Mouse (Mus musculus): Measurements from ENCODE around the gene Slc16a10.

Gene Slc16a10

GRCm38 (mm10) chr10:40108992-40109391, 33.1 kb downstream of the Slc16a10 start:
- DNase-seq (ENCODE audit: low spot score): no peak

GRCm38 (mm10) chr10:40107995-40108394, 34.1 kb downstream of the Slc16a10 start:
- DNase-seq (ENCODE audit: low spot score): no peak

GRCm38 (mm10) chr10:40105174-40105573, 36.9 kb downstream of the Slc16a10 start:
- no peak for DNase-seq (ENCODE audit: low spot score)

GRCm38 (mm10) chr10:40103790-40104189, 38.3 kb downstream of the Slc16a10 start:
- DNase-seq (ENCODE audit: low spot score): no peak

GRCm38 (mm10) chr10:40102986-40103385, 39.1 kb downstream of the Slc16a10 start:
- no peak for DNase-seq (ENCODE audit: low spot score)

GRCm38 (mm10) chr10:40102166-40102565, 39.9 kb downstream of the Slc16a10 start:
- no peak for DNase-seq (ENCODE audit: low spot score)

GRCm38 (mm10) chr10:40098441-40098840, 43.6 kb downstream of the Slc16a10 start:
- no peak for DNase-seq (ENCODE audit: low spot score)

GRCm38 (mm10) chr10:40097519-40097918, 44.5 kb downstream of the Slc16a10 start:
- DNase-seq (ENCODE audit: low spot score): no peak

GRCm38 (mm10) chr10:40094752-40095151, 47.3 kb downstream of the Slc16a10 start:
- DNase-seq (ENCODE audit: low spot score): no peak

- no peak for DNase-seq (ENCODE audit: low spot score)
Measured at GRCm38 (mm10) chr10:40093526-40093925, 48.5 kb downstream of the Slc16a10 start.

GRCm38 (mm10) chr10:40091455-40091854, 50.6 kb downstream of the Slc16a10 start:
- no peak for DNase-seq (ENCODE audit: low spot score)

GRCm38 (mm10) chr10:40090504-40091428, 51.3 kb downstream of the Slc16a10 start:
- no peak for DNase-seq (ENCODE audit: low spot score)

- no peak for DNase-seq (ENCODE audit: low spot score)
Measured at GRCm38 (mm10) chr10:40084332-40085093, 57.5 kb downstream of the Slc16a10 start.

- no peak for DNase-seq (ENCODE audit: low spot score)
Measured at GRCm38 (mm10) chr10:40083556-40083955, 58.5 kb downstream of the Slc16a10 start.

- no peak for DNase-seq (ENCODE audit: low spot score)
Measured at GRCm38 (mm10) chr10:40082668-40083067, 59.4 kb downstream of the Slc16a10 start.

- no peak for DNase-seq (ENCODE audit: low spot score)
Measured at GRCm38 (mm10) chr10:40080533-40080932, 61.5 kb downstream of the Slc16a10 start.

- DNase-seq (ENCODE audit: low spot score): no peak
Measured at GRCm38 (mm10) chr10:40079256-40079655, 62.8 kb downstream of the Slc16a10 start.

GRCm38 (mm10) chr10:40077960-40078353, 64.1 kb downstream of the Slc16a10 start:
- no peak for DNase-seq (ENCODE audit: low spot score)

- no peak for DNase-seq (ENCODE audit: low spot score)
Measured at GRCm38 (mm10) chr10:40077346-40077959, 64.6 kb downstream of the Slc16a10 start.

- no peak for DNase-seq (ENCODE audit: low spot score)
Measured at GRCm38 (mm10) chr10:40073608-40074007, 68.5 kb downstream of the Slc16a10 start.

- no peak for DNase-seq (ENCODE audit: low spot score)
Measured at GRCm38 (mm10) chr10:40070684-40071083, 71.4 kb downstream of the Slc16a10 start.

GRCm38 (mm10) chr10:40069270-40069669, 72.8 kb downstream of the Slc16a10 start:
- DNase-seq (ENCODE audit: low spot score): no peak

- DNase-seq (ENCODE audit: low spot score): no peak
Measured at GRCm38 (mm10) chr10:40068595-40068994, 73.5 kb downstream of the Slc16a10 start.
